Mouse (Mus musculus) gonadal fat pad, adult 2 months (tissue): ENCODE measurements around the gene Cdipt. TPM values are rescaled to one million over a fixed set of nuclear protein-coding genes. Genes with fewer than 3 reads are reported as not detected.
A peak's percentile ranks its signal among the peaks of the same experiment; 100 is the strongest.

Experiments used
- DNase-seq: peaks from one replicate; pipeline ENCODE4 v3.0.0-alpha.2; 2012; ENCODE audit warnings: low read depth
- polyA plus RNA-seq: library from polyadenylated mRNA; depleted of rRNA; stranded (reverse); fragments of >200 nt; gene quantifications from 2 replicates; pipeline ENCODE4 v1.2.3, GENCODE M21; 2012

Gene Cdipt
- polyA plus RNA-seq, 1 experiment = 240 TPM

- DNase-seq = no peak
Measured at GRCm38 (mm10) chr7:127013385-127013784, 37.7 kb downstream of the Cdipt start.

DNA sequence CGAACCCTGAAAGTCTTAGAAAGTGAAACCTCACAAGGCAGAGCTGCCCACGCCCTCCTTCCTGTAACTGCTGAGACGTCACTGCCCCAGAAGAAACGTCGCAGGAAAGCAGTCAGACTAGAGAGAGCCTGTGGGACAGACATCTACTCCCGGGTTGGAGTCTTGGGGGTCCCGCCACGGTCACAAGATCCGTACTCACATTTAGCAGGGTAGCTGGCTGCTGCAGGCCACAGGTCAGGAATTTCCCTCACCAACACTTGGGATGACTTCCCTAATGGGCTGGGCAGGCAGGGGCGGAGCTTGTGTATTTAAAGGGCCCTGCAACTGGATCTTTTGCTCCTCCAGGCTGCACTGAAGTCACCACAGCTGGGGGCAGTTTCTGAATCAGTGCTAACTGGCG is 38.6 kb downstream of the Cdipt start, which contains the start of gene Mvp:
Gene Mvp (minus strand): TSS at position 302 of the 400 bp plus-strand sequence.
- no peak for DNase-seq

DNA sequence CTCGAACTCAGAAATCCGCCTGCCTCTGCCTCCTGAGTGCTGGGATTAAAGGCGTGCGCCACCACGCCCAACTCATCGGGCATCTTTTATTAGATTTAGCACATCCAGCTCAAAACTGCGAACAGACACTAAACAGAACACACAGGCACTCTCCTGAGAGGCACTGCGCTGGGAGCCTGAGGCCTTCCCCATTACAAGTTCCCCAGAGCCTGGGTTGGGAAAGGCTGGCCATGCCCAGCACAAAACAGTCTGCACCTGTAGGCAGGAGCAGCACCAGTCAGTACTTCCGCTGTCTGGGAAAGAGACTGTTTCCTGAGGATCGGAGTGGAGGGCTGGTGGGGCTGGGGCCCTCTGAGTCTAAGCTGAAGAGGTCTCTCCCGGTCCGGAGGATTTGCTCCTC is 39.3 kb downstream of the Cdipt start:
- no peak for DNase-seq

- no peak for DNase-seq
Measured at GRCm38 (mm10) chr7:127016081-127016480, 40.4 kb downstream of the Cdipt start.

DNA sequence TGATC is 40.6 kb downstream of the Cdipt start, which contains the start of gene Pagr1b:
Gene Pagr1b (minus strand): TSS at position 4 of the 5 bp plus-strand sequence.
- no peak for DNase-seq

DNA sequence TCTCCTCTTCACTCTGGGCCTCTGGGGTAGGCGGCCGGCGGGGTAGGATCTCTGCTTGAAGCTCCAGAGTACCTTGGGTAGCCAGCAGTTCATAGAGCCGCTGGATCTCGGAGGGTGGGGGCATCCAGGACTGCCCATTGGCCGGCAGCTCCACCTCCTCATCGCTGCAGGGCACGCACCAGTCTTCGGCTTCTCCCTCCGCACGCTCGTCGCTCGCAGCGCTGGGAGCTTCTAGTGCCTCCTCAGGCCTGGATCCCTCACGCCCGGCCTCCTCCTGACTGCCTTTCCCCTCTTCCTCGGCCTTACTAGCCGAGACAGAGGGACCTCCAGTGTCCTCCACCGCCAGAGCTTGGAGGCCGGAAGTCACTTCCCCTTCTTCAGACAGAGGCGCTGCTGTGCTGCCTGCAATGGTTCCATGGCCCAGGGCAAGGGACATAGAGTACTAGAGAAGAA is 40.8 kb downstream of the Cdipt start:
- no peak for DNase-seq

DNA sequence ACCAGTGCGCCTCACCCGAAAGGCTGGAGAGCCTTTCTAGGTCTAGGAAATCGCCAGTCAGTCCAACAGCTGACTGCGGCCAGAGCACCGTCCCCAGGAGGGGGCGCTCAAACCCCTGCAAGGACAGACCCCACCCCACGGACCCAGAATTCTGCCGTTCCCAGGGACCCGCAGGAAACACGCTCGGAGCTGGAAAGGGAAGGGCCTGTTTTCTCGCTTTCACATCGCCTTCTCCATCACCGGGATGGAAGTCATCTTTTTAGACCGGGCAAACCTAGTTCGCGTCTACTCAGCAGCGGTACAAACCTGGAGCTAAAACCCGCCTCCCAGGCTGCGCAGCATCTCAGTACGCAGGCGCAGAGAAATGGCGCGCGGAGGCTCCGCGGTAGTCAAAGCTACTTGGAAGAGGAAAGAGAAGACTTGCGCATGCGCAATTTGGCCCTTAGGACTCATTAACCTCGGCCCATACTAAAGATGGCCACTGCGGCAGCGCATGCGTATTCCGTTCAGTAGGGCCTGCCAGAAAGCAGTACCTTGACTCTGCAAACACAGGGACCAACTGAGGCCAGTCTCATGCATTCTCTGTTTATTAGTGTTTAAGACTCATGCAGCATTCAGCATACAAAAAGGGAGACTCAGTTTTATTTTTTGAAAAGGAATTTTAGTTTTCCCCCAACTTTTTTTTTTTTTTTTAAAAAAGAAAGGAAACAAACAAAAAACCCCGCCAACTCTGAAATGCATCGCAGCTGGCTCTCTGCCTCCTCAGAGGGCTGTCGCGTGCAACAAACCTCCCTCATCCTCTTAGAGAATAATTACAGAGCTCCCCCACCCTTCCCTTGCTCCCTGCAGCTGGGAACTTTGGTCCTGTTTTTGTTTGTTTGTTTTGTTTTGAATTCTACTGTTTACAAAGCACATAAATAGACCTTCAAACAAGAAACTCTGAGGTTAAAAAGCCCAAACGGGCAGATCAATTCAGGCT is 41.5 kb downstream of the Cdipt start, which contains the start of gene Pagr1a:
Gene Pagr1a (minus strand): TSS at position 382 of the 979 bp plus-strand sequence.
- DNase-seq = peak; percentile 86

- DNase-seq = no peak
Measured at GRCm38 (mm10) chr7:127017950-127018345, 42.2 kb downstream of the Cdipt start.

DNA sequence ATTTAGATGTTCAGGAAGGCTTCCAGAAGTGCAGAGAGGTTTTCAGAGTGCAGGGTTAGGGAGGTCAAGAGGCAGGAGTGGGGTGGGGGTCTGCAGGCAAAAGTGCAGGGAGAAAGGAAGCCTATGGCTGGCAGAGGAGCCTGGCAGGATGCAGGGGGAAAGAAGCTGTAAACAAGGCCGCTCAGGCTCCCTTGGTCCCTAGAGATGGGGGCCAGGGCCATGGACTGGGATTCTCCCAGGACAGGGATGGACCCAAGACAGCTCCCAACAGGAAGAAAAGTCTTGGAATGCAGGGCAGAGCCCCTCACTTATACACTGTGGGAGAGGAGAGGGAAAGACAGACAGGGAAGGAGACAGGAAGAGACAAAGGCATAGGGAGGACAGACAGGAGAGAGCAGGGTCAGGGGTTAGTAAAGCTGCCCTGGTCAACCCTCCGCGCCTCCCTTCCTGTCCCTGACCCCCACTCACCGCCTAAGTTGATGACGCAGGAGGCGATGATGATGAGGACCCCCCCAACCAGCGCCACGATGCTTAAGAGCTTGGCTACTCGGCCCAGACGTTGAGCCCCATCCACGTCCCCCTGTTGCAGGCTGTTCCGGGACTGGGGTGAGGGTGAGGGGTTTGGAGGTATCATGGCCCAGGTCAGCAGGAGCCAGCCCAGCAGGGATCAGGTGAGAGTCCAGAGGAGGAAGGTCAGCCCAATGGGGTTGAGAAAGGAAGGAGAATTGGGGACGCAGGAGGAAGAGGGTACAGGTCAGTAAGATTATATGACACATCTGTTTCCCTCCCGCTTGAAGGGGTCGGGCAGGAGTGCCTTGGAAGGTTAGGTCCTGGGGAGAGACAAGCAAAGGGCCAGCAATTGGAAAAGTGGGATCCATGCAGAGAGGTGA is 42.9 kb downstream of the Cdipt start:
- no peak for DNase-seq

DNA sequence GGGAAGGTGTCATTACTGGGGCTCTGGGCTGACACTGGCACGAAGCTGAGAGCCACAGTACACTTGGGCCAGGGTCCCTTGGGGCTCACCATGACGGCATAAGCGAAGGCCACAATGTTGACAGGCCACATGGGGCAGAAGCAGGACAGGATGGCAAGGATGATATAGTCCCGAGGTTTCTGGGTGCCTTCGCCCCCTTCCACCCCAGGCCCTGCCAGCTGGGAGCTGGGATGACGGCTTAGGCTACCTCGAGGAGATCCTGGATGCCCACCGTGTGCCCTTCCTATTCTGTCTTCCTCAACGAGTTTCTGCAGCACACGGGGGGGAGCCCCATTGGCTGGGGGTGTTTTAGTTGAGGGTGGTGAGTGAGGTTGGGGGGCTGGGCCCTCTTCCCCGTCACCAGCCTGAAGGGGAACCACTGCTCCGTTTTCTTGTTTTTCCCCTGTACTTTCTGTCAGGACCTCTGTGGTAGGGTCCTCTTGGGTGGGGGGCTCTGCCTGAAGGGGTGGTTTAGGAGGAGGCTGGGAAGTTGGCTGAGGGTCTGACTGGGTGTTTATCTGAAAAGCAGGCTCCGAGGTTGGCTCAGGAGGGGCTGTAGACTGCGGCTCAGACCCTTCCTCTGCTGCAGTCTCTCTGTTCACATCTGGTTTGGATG is 43.7 kb downstream of the Cdipt start:
- no peak for DNase-seq

DNA sequence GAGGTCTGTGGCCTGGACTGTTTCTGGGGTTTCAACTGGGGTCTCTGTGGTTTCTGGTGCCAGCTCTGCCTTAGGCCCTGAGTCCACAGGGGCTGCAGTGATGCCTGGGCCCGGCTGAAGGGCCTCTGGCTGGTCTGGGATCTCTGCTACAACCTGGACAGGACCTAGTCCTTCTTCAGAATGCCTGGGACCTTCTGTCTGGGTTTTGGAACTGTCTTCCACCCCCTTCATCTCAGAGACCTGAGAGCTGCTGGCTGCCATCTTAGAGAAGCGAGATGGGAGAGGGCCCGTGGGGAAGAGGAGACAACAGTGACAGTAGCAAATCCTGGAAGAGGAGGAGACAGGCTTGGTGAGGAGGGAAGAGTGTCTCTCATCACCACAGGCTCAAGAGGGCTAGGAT is 44.3 kb downstream of the Cdipt start:
- no peak for DNase-seq

GRCm38 (mm10) chr7:127020491-127020890 is 44.8 kb downstream of the Cdipt start:
- DNase-seq = no peak

GRCm38 (mm10) chr7:127020901-127021562 is 45.3 kb downstream of the Cdipt start, which contains the start of the genes Gm42742 and Prrt2:
TSS of gene Gm42742 (minus strand) at chr7:127021097.
TSS of gene Prrt2 (minus strand) at chr7:127021211.
- no peak for DNase-seq

GRCm38 (mm10) chr7:127021563-127022527 is 46.1 kb downstream of the Cdipt start:
- DNase-seq = no peak

DNA sequence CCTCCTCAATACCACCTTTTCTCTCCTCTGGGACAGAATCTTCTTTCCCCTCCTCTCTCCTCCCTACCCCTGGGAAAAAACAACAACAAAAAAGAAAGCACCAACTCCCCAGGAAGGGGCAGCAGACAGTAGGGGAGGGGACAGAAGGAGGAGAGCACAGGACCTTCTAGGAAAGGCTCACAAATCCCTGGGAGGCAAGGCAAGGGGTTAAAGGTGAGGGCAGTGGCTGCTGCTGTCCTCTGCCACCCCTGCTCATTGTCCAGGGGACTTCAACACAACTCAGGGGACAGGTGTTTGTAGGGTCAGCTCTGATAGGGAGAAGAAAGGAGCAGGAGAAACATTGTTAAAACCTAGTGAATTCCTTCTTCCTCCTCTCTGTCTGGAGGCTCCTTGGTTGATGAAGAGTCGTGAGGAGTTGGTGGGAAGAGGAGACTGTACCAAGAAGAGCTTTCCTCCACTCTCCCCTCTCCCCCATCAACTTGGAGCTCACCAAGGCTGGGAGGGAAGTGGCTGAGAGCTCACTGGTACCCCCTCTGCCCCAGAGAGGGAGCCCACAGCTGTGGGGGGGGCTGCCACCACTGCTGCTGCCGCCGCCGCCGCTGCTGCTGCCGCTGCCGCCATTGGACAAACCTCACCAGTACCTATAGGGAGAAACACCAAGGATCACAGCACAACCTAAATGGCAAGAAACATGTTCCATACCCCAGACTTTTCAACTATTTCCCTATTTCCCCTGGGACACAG is 47.0 kb downstream of the Cdipt start:
- DNase-seq = no peak

DNA sequence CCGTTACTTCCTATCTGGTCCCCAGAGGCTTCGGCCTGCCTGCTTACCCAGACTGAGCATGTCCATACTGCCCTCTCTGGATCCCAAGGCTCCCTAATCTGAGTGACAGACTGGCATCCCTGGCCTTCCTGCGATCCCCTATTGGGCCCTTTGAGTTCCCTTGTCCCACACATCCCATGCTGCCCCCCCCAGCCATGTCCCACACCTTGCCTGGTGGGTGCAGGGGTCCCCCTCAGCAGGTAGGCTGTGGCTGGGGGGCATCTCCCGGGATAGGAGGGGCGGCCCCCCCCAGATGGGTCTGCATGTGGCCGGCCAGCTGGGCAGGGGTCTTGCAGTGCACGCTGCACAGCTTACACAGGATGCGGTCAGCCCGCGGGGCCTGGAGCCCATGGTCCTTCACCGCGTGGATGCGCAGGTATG is 47.6 kb downstream of the Cdipt start:
- no peak for DNase-seq

DNA sequence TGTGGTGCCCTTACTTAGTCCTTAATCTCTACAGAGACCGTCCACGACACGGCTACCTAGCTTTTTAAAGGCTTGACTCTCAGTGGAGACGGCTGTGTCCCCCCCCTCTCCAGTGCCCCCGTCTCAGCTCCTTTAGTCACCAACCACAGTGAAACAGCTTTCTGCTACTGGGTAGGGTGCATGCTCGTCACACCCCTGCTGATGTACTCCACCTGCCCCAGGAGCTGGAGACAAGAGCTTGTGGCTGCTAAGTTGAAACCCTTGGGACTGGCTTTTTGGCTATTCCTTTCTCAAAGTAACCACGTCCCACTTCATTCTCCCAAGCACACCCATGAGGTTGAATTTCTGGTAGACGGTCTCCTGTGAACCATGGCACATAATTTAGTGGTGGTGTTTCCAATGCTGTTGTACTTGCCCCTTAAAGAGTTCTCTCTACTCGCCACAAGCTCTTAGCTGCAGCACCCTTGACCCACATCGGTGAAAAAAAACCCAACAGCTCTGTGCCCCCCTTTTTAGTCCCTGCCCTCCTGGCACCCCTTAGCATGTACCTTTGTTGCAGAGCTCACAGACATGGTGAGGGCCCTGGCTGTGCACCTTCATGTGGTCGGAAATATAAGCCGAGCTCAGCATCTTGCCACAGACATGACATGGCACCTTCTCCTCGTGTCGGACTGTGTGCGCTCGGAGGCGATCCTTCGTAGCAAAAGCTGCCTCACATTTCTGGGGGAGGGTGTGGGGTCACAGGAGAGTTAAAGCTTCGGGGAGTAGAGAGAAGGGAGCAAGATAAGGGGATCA is 48.4 kb downstream of the Cdipt start:
- no peak for DNase-seq

DNA sequence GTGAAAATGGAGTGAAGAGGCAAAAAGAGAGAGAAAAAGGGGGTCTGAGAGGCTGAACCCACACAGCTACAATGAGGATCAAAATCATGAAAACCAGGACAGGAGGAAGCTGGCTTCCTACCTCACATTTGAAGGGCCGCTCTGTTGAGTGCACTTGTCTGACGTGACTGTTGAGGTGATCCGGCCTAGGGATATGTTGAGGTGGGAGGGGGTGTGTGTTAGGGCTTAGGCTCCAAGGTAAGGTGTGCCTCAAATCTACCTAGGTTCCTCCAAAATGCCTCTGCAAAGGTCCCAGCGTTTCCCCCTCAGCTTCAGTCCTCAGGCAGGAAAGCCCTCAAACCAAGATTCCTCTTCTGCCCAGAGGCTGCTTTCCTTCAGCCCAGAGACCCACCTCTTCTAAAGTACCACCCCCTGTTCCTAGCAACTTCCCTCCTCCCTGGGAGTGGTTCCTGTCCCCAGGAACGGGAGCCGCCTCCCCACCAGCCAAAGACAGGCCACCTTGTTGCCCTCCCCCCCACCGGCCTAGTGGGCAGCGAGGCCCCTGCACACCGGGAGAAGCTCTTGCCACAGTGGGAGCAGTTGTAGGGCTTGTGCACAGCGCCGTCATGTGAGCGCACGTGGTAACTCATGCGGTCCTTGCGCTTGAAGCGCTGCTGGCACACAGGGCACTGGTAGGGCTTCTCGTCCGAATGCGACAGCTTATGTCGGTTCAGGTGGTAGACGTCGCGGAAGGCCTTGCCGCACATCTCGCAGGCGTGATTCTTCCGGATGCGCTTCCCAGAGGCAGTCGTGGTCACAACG is 49.2 kb downstream of the Cdipt start:
- no peak for DNase-seq
